Mouse (Mus musculus) induced T-regulatory cell, adult 2 months (primary cell): ENCODE data around the gene Slc16a5.
"Not testable (repeated sequence)": the region's sequence is repeated elsewhere in the genome, so short reads cannot be mapped to it uniquely, and the experiment has no call there.

Experiments used
- DNase-seq: peaks from one replicate; pipeline ENCODE4 v3.0.0-alpha.2; 2012; ENCODE audit warnings: low read depth

Slc16a5 gene

DNA sequence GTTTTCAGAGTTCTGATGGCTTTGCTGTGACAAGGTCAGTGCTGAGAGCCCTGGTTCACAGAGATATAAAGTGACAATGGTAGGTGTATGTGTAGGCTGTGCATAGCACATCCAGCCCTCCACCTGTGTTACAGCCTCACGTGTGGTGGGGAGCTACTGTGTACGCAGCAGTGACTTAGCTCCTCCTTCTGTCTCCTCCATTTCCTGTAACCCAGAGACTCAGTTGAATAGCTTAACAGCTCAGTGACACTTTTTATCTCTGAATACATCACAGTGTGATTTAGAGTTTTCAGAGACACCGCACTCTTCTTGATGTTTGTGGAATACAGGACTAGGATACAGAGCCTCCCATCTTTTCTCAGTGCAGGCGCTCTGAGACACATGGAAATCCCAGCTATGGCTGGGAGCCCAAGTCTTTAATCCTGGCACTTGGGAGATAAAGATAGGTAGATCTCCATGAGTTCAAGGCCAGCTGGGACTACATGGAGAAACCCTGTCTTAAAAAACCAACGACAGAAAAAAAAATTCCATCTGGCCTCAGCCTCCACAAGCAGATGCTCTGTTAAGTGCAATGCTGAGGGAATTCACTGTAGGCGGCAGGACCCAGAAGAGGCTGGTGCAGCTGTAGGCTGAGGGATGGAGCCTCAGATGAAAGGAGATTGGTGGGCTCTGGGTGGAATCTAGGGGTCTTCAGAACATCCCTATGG lies 19.4 kb downstream of the Slc16a5 start:
- peak; percentile 69 for DNase-seq

DNA sequence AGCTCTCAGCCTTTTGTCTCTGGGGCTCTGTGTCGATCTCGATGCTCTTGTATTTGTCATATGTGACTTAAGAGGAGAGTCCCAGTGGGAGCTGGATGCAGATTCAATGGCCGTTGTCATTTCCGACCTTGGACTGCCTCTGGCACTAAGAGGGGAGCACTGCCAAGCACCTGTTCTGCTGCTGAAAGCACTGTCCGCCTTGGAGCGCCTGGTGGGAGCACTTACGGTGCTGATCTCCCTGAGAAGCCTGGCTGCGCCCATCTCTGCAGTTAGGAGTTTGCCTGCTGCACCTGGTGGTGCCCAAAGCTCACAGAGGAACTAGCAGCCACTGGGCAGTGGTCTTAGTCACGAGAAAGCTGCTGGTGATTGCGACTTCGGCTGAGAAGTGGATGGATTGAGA lies 21.0 kb downstream of the Slc16a5 start:
- no peak for DNase-seq

DNA sequence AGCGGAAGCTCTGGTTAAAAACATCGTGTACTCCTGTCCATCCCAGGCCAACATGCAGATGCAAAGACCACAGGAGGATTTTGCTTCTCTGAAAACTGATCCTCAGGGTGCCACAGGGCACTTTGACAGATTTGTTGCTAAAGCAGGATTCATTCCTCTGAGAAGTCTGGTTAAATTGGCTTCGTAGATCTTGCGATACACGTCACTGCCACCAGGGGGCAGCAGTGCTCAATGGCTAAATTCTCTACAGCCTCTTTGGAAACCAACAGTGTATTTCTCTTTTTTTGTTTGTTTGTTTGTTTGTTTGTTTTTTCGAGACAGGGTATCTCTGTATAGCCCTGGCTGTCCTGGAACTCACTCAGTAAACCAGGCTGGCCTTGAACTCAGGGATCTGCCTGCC lies 21.5 kb downstream of the Slc16a5 start:
- DNase-seq, result peak; percentile 93

DNA sequence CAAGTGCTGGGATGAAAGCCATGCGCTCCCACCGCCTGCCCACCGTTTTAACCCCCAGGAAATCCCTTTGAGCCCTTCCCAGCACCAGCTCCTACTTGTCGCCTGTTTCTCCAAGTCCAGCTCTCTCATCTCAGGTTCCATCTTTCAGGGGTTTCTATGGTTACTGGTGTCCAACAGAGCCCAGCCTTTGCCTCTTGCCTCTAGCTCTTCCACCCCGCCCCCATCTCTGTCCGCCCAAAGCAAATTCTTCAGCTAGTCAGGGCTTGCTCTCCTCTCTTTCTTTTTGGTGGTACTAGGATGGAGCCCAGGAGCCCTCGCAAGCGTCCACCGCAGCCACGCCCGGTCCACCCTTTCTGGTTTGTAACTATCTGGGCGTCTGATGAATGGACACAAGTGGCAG lies 22.9 kb downstream of the Slc16a5 start:
- no peak for DNase-seq

DNA sequence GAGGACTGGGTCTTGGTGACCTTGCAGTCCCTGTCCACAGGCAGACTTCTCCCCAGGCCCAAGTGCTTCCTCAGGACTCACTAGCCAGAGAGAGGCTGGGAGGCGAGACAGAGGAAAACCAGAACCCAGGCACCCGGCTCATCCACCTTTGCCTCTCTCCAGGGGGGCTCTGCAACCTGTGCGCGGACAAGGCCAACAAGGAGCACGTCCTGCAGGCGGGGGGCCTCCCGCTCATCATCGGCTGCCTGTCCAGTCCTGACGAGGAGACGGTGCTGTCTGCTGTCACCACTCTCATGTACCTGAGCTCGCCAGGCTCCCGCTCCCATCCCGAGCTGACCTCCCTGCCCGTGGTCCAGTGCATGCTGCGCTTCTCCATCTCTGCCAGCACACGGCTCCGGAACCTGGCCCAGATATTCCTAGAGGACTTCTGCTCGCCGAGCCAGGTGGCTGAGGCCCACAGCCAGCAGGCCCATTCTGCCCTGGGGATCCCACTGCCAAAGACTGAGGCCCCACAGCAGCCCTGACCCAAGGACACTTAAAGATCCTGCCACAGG lies 26.4 kb downstream of the Slc16a5 start:
- no peak for DNase-seq

DNA sequence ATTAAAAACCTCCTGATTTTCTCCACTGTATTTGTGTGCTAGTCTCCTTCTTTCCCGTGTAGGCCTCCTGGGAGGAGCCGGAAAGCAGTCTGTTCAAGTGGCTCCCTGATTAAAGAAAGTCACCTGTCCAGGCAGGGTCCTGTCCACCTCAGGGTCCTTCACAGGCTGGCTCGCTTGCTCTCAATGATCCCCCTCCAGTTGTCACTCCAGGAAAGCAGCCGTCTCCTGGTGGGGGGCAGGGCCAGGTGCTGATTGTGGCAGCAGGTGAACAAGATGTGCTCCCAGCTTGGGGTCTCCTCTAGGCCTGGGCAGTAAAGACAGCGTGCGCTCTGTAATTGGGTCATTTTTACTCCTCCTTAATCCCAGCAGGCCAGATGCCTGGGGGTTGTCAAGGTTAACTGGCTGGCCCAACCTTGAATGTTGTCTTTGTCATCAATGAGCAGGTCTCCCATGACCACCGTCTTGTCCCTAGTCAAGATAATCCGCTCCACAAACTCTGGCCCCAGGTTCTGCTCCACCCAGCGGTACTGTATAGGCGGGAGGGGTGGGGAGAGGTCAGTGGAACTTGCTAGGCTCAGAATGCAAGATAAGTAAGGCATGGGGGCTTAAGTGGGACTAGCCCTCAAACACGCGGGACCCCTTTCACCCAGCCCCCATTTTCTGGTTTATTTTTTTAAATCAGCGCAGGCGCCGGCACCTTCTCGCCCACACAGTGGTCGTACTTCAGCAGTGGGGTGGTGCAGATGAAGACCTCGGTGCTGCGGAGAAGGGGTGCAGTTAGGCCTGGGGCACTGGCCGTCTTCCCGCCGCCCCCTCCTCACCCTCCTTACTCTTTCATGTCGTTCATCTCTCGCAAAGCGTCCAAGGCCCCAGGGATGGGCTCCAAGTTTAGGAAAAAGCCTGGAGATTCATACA lies 28.4 kb downstream of the Slc16a5 start:
- DNase-seq, result peak; percentile 25

DNA sequence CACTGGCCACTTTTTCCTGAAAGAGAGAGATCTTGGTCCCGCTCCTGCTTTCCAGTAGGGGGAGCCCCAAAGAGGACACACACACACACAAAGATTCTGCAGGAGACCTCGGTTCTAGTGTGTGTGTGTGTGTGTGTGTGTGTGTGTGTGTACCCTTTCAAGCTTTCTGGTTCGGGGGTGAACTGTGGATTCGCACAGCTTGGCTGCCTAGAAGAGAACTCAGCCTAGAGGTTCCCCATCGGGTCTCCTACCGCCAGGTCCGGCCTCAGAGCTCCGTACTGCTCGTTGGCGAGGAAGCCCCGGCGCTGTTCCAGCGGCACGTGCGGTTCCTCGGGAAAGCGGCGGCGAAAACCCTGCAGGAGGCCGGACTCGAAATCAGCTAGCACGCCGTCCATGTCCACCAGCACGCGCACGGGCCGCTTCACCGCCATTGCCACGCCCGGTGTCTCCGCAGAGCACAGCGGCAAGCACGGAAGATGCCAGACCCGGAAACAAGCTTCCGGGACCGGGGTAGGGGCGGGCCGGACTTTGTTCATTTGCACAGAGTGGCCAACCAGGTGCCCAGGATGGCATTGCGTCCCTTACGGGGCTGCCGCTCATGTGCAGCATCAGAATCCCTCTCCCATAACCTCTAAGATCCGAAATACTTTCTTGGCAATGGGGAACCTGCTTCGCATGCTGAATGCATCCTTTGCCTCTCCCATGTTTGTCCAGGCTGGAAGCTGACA lies 29.2 kb downstream of the Slc16a5 start, which contains the start of gene Nt5c:
Gene Nt5c, minus strand, starts transcription at position 507 of the 728 bp plus-strand sequence.
- peak; percentile 93 for DNase-seq

DNA sequence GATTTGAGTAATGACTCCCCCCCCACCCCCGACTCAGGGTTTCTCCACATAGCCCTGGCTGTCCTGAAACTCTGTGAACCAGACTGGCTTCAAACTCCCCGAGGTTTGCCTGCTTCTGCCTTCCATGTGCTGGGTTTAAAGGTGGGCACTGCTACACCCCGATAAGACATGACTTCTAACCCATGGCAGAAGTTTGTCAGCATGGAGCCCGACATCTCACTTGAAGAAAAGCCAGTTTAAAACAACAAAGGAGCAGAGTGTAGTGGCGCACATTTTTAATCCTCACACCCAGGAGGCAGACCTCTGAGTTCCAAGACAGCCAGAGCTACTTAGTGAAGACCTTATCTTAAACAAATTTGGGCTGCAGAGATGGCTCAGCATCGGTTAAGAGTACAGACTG lies 30.1 kb downstream of the Slc16a5 start:
- no peak for DNase-seq

DNA sequence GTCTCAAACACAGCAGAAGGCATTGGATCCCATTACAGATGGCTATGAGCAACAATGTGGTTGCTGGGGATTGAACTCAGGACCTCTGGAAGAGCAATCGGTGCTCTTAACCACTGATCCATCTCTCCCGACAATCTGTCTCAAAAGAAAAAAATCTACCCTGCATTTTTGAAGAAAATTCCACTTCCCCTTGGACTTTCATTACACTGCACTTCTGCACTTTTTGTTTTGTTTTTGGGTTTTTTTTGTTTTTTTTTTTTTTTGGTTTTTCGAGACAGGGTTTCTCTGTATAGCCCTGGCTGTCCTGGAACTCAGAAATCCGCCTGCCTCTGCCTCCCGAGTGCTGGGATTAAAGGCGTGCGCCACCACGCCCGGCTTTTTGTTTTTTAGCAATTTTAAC lies 34.3 kb downstream of the Slc16a5 start:
- DNase-seq, result not testable (repeated sequence)

DNA sequence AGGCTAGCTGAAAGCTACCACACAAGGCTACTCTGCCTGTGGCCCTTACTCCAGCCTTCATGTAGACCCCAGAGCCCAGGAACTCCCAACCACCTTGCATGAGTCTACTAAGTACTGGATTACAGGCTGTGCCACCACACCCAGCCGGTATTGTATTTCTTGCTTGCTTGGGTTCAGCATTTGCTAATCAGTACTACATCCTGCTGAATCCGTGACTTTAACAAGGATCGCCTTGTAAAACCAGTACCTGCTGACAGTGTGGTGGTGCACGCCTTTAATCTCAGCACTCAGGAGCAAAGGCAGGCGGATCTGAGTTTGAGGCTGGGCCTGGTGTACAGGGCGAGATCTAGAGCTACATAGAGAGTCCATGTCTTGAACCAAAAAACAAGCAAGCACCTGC lies 40.4 kb downstream of the Slc16a5 start:
- no peak for DNase-seq

DNA sequence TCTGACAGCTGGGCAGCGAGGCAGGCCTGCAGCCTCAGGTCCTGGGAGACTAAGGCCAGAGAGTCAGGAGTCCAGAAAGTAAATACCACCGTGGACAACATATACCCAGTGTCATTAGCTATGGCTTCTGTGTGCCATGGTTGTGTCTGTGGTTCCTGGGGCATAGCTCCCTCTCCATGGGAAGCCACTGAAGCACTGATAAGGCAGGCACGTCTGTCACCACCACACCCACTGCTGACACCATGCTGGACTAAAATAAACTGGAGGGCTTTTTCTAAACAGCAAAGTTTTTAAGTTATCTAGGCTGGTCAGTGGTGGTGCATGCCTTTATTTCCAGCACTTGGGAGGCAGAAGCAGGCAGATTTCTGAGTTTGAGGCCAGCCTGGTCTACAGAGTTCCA lies 44.3 kb downstream of the Slc16a5 start:
- DNase-seq, result no peak

DNA sequence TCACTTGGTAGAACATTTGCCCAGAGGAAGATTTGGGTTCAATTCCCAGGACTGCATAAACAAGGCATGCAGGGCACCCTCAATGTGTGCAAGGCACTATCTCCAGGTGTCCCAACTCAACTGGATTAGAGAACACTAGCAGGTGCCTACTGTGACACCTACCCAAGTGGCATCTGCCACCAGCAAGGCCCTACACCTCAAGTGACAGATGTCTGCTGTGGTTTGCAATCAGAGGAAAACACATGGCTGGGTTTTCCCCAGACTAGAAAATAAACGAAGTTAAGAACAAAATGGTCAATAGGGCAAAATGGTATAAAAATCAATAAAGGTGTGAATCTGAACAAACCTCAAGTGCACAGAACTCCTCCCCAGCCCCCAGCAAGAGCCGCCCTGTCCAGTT lies 45.8 kb downstream of the Slc16a5 start:
- DNase-seq, result peak; percentile 80

DNA sequence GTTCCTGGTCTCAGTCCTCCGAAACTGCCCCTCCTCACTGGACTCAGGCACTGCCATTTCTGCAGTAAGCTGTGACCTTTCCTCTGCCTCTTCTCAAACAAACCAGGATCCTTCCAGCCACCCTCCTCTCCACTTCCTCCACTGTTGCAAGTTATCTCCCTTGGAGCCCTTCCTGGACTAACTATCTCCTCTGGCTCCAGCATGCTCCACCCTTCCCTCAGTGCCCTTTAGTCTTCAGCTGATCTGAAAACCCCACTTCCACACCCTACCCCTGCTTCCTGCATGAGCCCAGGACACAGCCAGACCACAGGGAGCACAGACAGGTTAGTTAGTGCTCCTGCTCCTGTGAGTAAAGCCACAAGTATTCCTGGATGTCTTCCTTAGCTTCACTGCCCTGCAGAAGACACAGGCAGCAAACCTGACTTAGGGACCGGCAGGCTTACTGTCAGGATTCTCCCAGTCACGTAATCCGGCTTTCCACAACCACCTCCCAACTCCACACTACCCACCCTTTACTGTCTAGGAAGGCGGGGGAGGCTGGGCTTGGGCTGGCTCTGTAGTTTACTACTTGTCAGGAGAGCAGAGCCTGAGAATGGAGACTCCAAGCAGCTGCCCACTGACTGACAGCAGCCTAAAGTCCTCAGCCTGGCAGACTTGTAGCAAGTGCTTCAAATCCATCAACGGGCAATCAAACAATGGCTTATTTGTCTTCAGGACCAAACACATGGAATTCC lies 47.7 kb downstream of the Slc16a5 start:
- peak; percentile 33 for DNase-seq

DNA sequence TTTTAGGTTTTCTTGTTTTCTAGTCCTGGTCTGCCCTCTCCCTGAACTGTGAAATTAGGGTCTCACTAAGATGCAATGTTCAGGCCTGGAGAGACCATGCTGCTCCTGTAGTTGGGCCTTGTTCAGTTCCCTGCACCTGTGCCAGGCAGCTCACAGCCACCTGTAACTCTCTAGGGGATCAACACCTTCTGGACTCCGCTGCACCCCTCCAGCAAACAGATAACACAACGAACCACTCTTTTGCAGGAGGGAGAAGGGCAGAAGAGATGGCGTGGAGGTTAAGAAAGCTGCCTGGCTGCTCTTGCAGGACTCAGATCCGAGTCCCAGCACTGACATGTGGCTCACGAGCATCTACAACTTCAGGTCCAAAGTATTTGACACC lies 48.2 kb downstream of the Slc16a5 start:
- DNase-seq, result no peak

DNA sequence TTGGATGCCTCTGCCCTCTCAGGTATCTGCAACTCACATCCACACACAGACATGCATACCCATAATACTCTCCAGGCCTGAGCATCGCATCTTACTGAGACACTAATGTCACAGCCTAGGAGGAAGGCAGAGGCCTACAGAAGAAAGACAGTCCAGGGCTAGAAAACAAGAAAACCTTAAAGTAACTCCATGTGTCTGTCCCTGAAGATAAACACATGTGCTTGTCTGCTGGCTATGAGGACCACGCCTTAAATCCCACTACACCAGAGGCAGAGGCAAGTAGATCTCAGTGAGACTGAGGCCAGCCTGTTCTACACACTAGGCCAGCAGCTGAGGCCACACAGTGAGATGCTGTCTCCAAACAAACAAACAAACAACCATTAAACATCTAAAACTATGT lies 48.8 kb downstream of the Slc16a5 start:
- no peak for DNase-seq

DNA sequence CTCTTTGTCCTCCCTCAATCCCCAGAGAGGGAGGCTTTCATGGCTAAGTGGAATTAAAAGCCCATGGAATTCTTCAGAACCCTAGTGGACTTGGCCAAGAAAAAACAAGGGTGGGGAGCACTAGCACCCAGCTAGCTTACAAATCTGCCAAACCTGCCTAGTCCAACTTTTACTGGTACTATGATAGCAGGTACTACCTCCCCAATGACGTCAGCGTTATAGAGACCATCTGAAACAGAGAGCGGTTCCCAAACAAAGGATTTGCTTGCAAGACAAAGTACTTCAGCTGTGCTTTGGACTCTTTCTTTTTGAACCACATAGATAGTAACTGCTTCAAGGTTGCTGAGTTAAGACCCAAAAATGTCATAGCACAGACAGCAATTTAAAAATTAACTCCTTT lies 49.7 kb downstream of the Slc16a5 start:
- DNase-seq, result peak; percentile 56

DNA sequence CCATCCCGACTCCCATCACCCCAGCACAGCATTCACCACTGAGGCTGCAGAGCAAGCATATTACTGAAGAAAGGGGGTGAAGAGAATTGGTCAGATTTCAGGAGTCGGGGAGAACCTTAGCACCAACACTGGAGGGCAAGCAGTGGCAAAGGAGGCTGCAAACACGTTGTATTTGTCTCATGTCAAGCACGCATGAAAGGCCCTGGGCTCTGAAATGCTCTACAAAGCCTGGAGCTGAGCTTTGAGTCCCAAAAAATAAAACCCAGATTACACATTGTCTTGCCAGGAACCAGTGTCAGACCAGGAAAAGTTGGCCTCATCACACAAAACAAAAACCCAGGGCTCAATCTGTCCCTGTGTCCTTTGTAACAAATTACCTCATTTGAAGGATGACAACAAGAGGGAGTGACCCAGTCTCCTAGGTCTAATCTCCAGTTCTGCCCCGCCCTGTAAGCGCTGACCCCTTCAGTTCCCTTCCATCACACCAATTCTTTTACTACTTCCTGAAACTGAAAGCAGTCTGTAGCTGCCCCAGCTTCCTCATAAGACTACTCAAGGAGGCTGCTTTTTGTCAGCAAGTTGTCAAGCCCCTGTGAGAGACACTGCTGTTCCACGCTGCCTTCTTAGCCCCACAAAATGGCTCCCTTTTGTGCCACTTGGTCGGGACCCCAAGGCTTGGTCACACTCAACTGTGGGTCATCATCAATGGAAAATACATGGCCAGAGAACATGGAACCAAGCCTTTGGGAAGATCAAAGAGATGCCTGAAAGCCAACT lies 50.3 kb downstream of the Slc16a5 start:
- DNase-seq, result peak; percentile 79

DNA sequence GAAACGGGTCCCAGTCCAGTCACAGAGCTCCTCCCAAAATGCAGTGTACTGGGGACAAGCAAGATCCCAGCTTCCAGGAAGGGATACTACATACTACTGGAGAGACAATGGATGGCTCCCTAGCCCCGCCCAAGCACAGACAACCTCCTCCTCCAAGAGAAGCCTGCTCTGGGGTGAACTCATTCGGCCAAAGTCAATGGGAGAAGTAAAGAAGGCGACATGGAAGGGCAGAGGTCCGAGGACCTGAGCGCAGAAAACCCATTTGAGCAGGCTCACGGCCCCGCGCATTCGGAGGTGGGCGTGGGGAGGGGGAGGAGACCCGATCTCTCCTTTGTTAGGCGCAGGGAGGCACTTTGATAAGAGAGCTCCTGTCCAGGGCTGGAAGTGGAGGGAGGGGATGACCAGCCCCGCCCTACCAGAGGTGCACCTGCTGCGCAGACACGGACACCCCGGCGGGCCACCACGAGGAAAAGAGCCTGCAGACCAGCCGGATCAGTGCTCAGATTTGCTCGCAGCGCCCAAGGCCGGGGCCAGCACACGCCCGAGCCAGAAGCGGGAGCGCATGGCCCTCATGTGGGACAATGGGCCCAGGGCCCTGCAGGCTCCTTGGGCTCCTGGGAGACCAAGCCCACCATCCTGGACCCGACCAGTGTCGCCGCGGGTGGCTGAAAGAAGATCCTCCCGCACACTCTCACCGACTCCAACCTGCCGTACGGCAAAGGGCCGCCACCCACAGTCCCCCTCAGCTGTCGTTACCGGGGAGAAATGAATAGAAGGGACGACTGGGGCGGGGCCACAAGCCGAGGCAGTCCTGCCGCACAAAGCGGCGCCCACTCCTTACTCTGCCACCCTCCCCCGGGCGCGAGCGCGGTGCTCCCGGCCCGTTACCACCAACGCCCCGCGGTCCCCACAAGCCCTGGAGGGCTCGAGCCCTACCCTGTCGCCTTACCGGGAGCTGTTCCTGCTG lies 51.3 kb downstream of the Slc16a5 start:
- peak; percentile 67 for DNase-seq

DNA sequence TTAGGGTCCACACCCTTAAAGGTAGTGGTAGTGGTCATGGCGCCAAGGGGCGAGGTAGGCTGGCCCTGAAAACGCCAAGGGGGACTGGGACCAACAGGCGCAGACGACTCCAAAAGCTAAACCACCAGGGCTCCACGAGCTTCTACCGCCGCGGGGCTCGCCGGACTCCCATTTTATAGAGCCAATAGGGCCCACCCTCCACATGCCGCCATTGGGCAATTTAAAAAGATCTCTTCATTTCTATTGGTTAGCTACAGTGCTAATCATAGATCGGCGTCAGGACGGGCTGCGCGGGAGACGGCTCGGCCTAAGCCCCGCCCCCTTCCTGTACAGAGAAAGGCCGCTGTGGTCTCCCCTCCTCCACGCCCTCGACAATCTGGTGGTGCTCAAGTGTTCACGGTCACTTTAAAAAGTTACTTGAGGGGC lies 52.0 kb downstream of the Slc16a5 start, which contains the start of gene Jpt1:
Gene Jpt1, minus strand, starts transcription at position 150 of the 426 bp plus-strand sequence.
- DNase-seq, result peak; percentile 99
